Mouse (Mus musculus): ENCODE results near the gene Tmc5. TPM values are rescaled to one million over a fixed set of nuclear protein-coding genes. Genes with fewer than 3 reads are reported as not detected.

Tmc5 gene
- not detected for polyA plus RNA-seq (2017; shearing (Covaris generic))

DNA sequence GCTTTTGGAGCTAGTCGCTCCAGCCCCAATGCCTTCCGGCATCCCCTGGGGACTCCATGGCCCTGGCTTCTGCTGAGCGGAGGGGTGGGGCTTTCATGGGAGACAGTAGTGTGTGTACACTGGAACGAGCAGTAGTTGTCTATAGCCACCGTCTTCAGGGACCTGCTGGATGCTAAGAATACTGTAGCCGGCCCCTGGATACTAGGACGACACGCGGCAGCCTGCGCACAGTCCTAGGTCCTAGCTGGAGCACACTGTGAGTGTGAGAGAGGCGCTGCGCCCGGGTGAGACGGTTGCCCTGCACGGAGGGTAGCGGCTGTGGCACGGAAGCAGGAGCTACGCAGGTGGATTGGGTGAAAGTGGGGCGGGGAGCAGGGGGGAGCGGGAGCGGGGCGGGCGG lies at the start of gene Tmc5:
Gene Tmc5 (plus strand): TSS at position 97 of the 400 bp plus-strand sequence.

GRCm38 (mm10) chr7:118584257-118584907 lies 12.7 kb upstream of the Tmc5 start, which contains the start of gene Tmc7:
Tmc7 (minus strand) TSS chr7:118584736.

GRCm38 (mm10) chr7:118705101-118705961 lies 108.2 kb downstream of the Tmc5 start, which contains the start of gene Gde1:
Gde1 (minus strand) TSS chr7:118705778.

GRCm38 (mm10) chr7:118712228-118713173 lies 115.4 kb downstream of the Tmc5 start, which contains the start of gene Ccp110:
Ccp110 (plus strand) TSS chr7:118712552.

Other genes with a start within 250 kb of the Tmc5 start
- gene Syt17, start 149.1 kb upstream of the Tmc5 start, polyA plus RNA-seq (2017; shearing (Covaris generic)) = 0.37 TPM
- 0.84 TPM for gene Itpripl2, start 105.3 kb upstream of the Tmc5 start, polyA plus RNA-seq (2017; shearing (Covaris generic))
- 12.7 TPM for gene Coq7, start 63.9 kb upstream of the Tmc5 start, polyA plus RNA-seq (2017; shearing (Covaris generic))
- not detected for gene Tmc7, start 12.6 kb upstream of the Tmc5 start, polyA plus RNA-seq (2017; shearing (Covaris generic))
- gene Gde1, start 108.5 kb downstream of the Tmc5 start, polyA plus RNA-seq (2017; shearing (Covaris generic)) = 26.0 TPM
- gene Ccp110, start 115.3 kb downstream of the Tmc5 start, polyA plus RNA-seq (2017; shearing (Covaris generic)) = 8.0 TPM
- 113 TPM for gene Vps35l, start 142.9 kb downstream of the Tmc5 start, polyA plus RNA-seq (2017; shearing (Covaris generic))

Measured in activated CD4-positive, CD25-positive, alpha-beta regulatory T cell, adult 9 weeks (primary cell).